8 mouse cellular contexts compared by ENCODE assay signal in genomic region chr2:25578796-25579736, GRCm38 (mm10). TPM values are rescaled to one million over a fixed set of nuclear protein-coding genes. Genes with fewer than 3 reads are reported as not detected.
DNase-seq lines count a peak whose midpoint lies in the region; ATAC-seq and TF ChIP-seq lines count a peak whose summit lies in the region.
"Had no signal": no experiment of that assay in that cellular context is flagged by ENCODE, and none has a peak within 500 bp of the region (broad histone marks: within the 10 kb centered on the region; RNA-seq: fewer than 3 reads in every experiment).

No protein-coding gene starts in this region.

- 5% methylated on average over 72 of the region's 77 CpGs for WGBS in lung, postnatal 0 days
- 6% methylated on average over 76 of the region's 77 CpGs for WGBS in hindbrain, embryonic 11.5 days
- WGBS in midbrain, postnatal 0 days: 21% methylated on average over 76 of the region's 77 CpGs

- no peak for TF ChIP-seq EP300 in lung, postnatal 0 days (IDR thresholded peaks at IDR 0.05)

- H3K27me3 ChIP-seq in lung, postnatal 0 days (replicated peaks; ENCODE audit: insufficient read depth, low read length): peaks cover 53% of the 10 kb centered on the region
- peaks cover 56% of the 10 kb centered on the region for H3K27me3 ChIP-seq in hindbrain, embryonic 11.5 days (ENCODE audit: control insufficient read depth, insufficient read depth, low read length)
- peaks cover 38% of the 10 kb centered on the region for H3K27me3 ChIP-seq in midbrain, postnatal 0 days (ENCODE audit: insufficient read depth, low read length)

- TF ChIP-seq CTCF in lung, postnatal 0 days (IDR thresholded peaks at IDR 0.05): no peak
- no peak for TF ChIP-seq CTCF in midbrain, postnatal 0 days (IDR thresholded peaks at IDR 0.05)

- no peaks in the 10 kb centered on the region for H3K36me3 ChIP-seq in lung, postnatal 0 days (ENCODE audit: insufficient read depth, low read length)
- no peaks in the 10 kb centered on the region for H3K36me3 ChIP-seq in hindbrain, embryonic 11.5 days (ENCODE audit: control insufficient read depth, insufficient read depth, low read length)
- H3K36me3 ChIP-seq in midbrain, postnatal 0 days (ENCODE audit: insufficient read depth, low read length): peaks cover 43% of the 10 kb centered on the region

- no peaks in the 10 kb centered on the region for H3K9me3 ChIP-seq in lung, postnatal 0 days (ENCODE audit: low read length)
- no peaks in the 10 kb centered on the region for H3K9me3 ChIP-seq in hindbrain, embryonic 11.5 days (ENCODE audit: control insufficient read depth, low read length)
- H3K9me3 ChIP-seq in midbrain, postnatal 0 days (ENCODE audit: low read length): no peaks in the 10 kb centered on the region

- H3K4me2 ChIP-seq in lung, postnatal 0 days (replicated peaks; ENCODE audit: low read depth, low read length): peak overlapping the region; percentile 33; the same call in 1 of the 2 replicates
- H3K4me2 ChIP-seq in hindbrain, embryonic 11.5 days (replicated peaks; ENCODE audit: low read depth, low read length): peak overlapping the region; percentile 21
- H3K4me2 ChIP-seq in midbrain, postnatal 0 days (ENCODE audit: low read depth, low read length, poor library complexity, severe bottlenecking): peak overlapping the region; percentile 74; the same call in 1 of the 2 replicates

- ATAC-seq in lung, postnatal 0 days: no peak
- ATAC-seq in hindbrain, embryonic 11.5 days (ENCODE audit: low FRiP score): no peak
- ATAC-seq in midbrain, postnatal 0 days (ENCODE audit: low FRiP score): no peak

- H3K4me3 ChIP-seq in lung, postnatal 0 days (ENCODE audit: low read depth, low read length): peak overlapping the region; percentile 24
- H3K4me3 ChIP-seq in hindbrain, embryonic 11.5 days (ENCODE audit: low read depth, low read length): peak overlapping the region; percentile 30; the same call in 1 of the 2 replicates
- H3K4me3 ChIP-seq in midbrain, postnatal 0 days (ENCODE audit: low read depth, low read length): peak overlapping the region; percentile 12
- H3K4me3 ChIP-seq: myocyte had no signal

- DNase-seq in lung, postnatal 0 days (ENCODE audit: low spot score): no peak
- no peak for DNase-seq in lung, postnatal 4 days
- DNase-seq in embryo, embryonic 11 days: peak; percentile 32
- DNase-seq in hindbrain, embryonic 11.5 days (ENCODE audit: low spot score): peak; percentile 53
- DNase-seq in midbrain, postnatal 0 days (ENCODE audit: low spot score): no peak
- no peak for DNase-seq in layer of hippocampus, postnatal 36 days
- no peak for DNase-seq in right cerebral cortex, postnatal 10 days (ENCODE audit: low spot score in 2 of 2)

- H3K9ac ChIP-seq in lung, postnatal 0 days (replicated peaks; ENCODE audit: low read depth): no peak overlapping the region
- no peak overlapping the region for H3K9ac ChIP-seq in hindbrain, embryonic 11.5 days (ENCODE audit: low read depth, low read length)
- no peak overlapping the region for H3K9ac ChIP-seq in midbrain, postnatal 0 days (replicated peaks; ENCODE audit: low read length, poor library complexity, severe bottlenecking)

- H3K27ac ChIP-seq in lung, postnatal 0 days (ENCODE audit: low read length): no peak overlapping the region
- no peak overlapping the region for H3K27ac ChIP-seq in hindbrain, embryonic 11.5 days (ENCODE audit: low read depth, low read length)
- no peak overlapping the region for H3K27ac ChIP-seq in midbrain, postnatal 0 days (ENCODE audit: low read depth, low read length)

- H3K4me1 ChIP-seq in lung, postnatal 0 days (ENCODE audit: insufficient read depth, low read depth, low read length): peaks cover 28% of the 10 kb centered on the region
- peaks cover 17% of the 10 kb centered on the region for H3K4me1 ChIP-seq in hindbrain, embryonic 11.5 days (replicated peaks; ENCODE audit: control insufficient read depth, insufficient read depth, low read length)
- H3K4me1 ChIP-seq in midbrain, postnatal 0 days (ENCODE audit: insufficient read depth, low read length): peaks cover 26% of the 10 kb centered on the region

RNA-seq across cellular contexts. Expression of gene Ajm1, which starts 2.5 kb away (rescaled TPM):
- polyA plus RNA-seq in lung, postnatal 0 days (2015; fragmentation: Nextera tagmentation; extraction: Ambion mirVana): 0.07 TPM in 1 of 2 replicates, not detected in the other
- 0.38 and 0.59 TPM in 2 replicates for polyA plus RNA-seq in hindbrain, embryonic 11.5 days (2014; fragmentation: Nextera tagmentation; extraction: Ambion mirVana)
- 23.1 and 30.9 TPM in 2 replicates for total RNA-seq in midbrain, postnatal 0 days (2014; rRNA removed)
- polyA plus RNA-seq in midbrain, postnatal 0 days (2015; fragmentation: Nextera tagmentation; extraction: Ambion mirVana): 19.2 and 22.1 TPM in 2 replicates
- total RNA-seq in layer of hippocampus, postnatal 36 days (2021): 100 to 1,000 TPM in 1 of 2 experiments, 10 to 100 TPM in 1; 96.4 to 117 TPM

RNA-seq across cellular contexts. Expression of gene Phpt1, which starts 4.0 kb away (rescaled TPM):
- polyA plus RNA-seq in lung, postnatal 0 days (2015; fragmentation: Nextera tagmentation; extraction: Ambion mirVana): 97.7 and 103 TPM in 2 replicates
- polyA plus RNA-seq in hindbrain, embryonic 11.5 days (2014; fragmentation: Nextera tagmentation; extraction: Ambion mirVana): 161 and 167 TPM in 2 replicates
- 37.9 and 39.8 TPM in 2 replicates for total RNA-seq in midbrain, postnatal 0 days (2014; rRNA removed)
- polyA plus RNA-seq in midbrain, postnatal 0 days (2015; fragmentation: Nextera tagmentation; extraction: Ambion mirVana): 192 and 209 TPM in 2 replicates
- total RNA-seq in layer of hippocampus, postnatal 36 days (2021): 10 to 100 TPM; 62.5 to 68.3 TPM

RNA-seq across cellular contexts. Expression of gene Mamdc4, which starts 4.4 kb away (rescaled TPM):
- 0.31 and 1.2 TPM in 2 replicates for polyA plus RNA-seq in lung, postnatal 0 days (2015; fragmentation: Nextera tagmentation; extraction: Ambion mirVana)
- polyA plus RNA-seq in hindbrain, embryonic 11.5 days (2014; fragmentation: Nextera tagmentation; extraction: Ambion mirVana): 3.0 and 4.2 TPM in 2 replicates
- total RNA-seq in midbrain, postnatal 0 days (2014; rRNA removed): 1.7 and 1.9 TPM in 2 replicates
- polyA plus RNA-seq in midbrain, postnatal 0 days (2015; fragmentation: Nextera tagmentation; extraction: Ambion mirVana): 0.32 TPM in 2 replicates
- total RNA-seq in layer of hippocampus, postnatal 36 days (2021): 1 to 10 TPM; 3.1 to 3.2 TPM

RNA-seq across cellular contexts. Expression of gene Edf1, which starts 21.4 kb away (rescaled TPM):
- 297 and 329 TPM in 2 replicates for polyA plus RNA-seq in lung, postnatal 0 days (2015; fragmentation: Nextera tagmentation; extraction: Ambion mirVana)
- 380 and 436 TPM in 2 replicates for polyA plus RNA-seq in hindbrain, embryonic 11.5 days (2014; fragmentation: Nextera tagmentation; extraction: Ambion mirVana)
- 187 and 196 TPM in 2 replicates for total RNA-seq in midbrain, postnatal 0 days (2014; rRNA removed)
- polyA plus RNA-seq in midbrain, postnatal 0 days (2015; fragmentation: Nextera tagmentation; extraction: Ambion mirVana): 389 and 392 TPM in 2 replicates
- 100 to 1,000 TPM; 200 to 212 TPM for total RNA-seq in layer of hippocampus, postnatal 36 days (2021)

RNA-seq across cellular contexts. Expression of gene Rabl6, which starts 29.3 kb away (rescaled TPM):
- 34.7 and 41.2 TPM in 2 replicates for polyA plus RNA-seq in lung, postnatal 0 days (2015; fragmentation: Nextera tagmentation; extraction: Ambion mirVana)
- polyA plus RNA-seq in hindbrain, embryonic 11.5 days (2014; fragmentation: Nextera tagmentation; extraction: Ambion mirVana): 53.3 and 55.3 TPM in 2 replicates
- total RNA-seq in midbrain, postnatal 0 days (2014; rRNA removed): 66.8 and 98.0 TPM in 2 replicates
- polyA plus RNA-seq in midbrain, postnatal 0 days (2015; fragmentation: Nextera tagmentation; extraction: Ambion mirVana): 56.7 and 61.2 TPM in 2 replicates
- total RNA-seq in layer of hippocampus, postnatal 36 days (2021): 100 to 1,000 TPM; 142 to 155 TPM

Comparison
In these comparisons a context has a peak if more than half of its experiments do, and no peak if none do; other contexts are left out.
1. DNase-seq: peak in embryo, embryonic 11 days (single experiment) and hindbrain, embryonic 11.5 days (single experiment); none in lung, postnatal 0 days (single experiment), lung, postnatal 4 days (0 of 2), midbrain, postnatal 0 days (single experiment), layer of hippocampus, postnatal 36 days (0 of 2) and right cerebral cortex, postnatal 10 days (0 of 2).
2. H3K4me2 ChIP-seq: peak in every context shown above with its lines; median percentile 74 in midbrain, postnatal 0 days; 33 in lung, postnatal 0 days; 21 in hindbrain, embryonic 11.5 days.
3. RNA of gene Ajm1, which starts 2.5 kb away (polyA plus RNA-seq): 19.2 to 22.1 TPM in midbrain, postnatal 0 days; 0.38 to 0.59 TPM in hindbrain, embryonic 11.5 days and 0.07 TPM in lung, postnatal 0 days; every median in the first group is over 10 times any median in the second.
4. Peak in every context shown above with its lines, with median percentiles within 50 percentile points of each other: H3K4me3 ChIP-seq.